In the genomic region with DNA sequence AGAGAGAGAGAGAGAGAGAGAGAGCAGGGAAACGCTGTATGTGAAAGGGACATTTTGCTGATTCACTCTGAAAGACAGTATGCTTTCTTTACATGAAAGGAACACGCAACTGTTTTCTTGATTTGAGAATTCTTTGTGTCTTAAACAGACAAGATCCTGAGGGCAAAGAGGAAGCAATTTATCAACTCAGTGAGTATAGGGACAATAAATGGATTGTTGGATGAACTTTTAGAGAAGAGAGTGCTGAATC, we compare ENCODE assay signal across 29 mouse cellular contexts. TPM values are rescaled to one million over a fixed set of nuclear protein-coding genes. Genes with fewer than 3 reads are reported as not detected.
DNase-seq lines count a peak whose midpoint lies in the region; ATAC-seq and TF ChIP-seq lines count a peak whose summit lies in the region.
"Had no signal": no experiment of that assay in that cellular context is flagged by ENCODE, and none has a peak within 500 bp of the region (broad histone marks: within the 10 kb centered on the region; RNA-seq: fewer than 3 reads in every experiment).

No protein-coding gene starts in this region.

- no peaks in the 10 kb centered on the region for H3K79me2 ChIP-seq in MEL (ENCODE audit: control insufficient read depth, insufficient read depth, low read length, poor library complexity)

- H3K9me3 ChIP-seq in liver, embryonic 15.5 days (replicated peaks), result no peaks in the 10 kb centered on the region
- H3K9me3 ChIP-seq in liver, embryonic 11.5 days (ENCODE audit: control insufficient read depth, low read length), result no peaks in the 10 kb centered on the region
- no peaks in the 10 kb centered on the region for H3K9me3 ChIP-seq in MEL (replicated peaks; ENCODE audit: insufficient read depth, low read length)
- H3K9me3 ChIP-seq in midbrain, embryonic 16.5 days (replicated peaks; ENCODE audit: control insufficient read depth, low read length, poor library complexity, severe bottlenecking), result no peaks in the 10 kb centered on the region
- H3K9me3 ChIP-seq: embryonic facial prominence, embryonic 13.5 days; forebrain, embryonic 12.5 days; heart, embryonic 15.5 days; limb, embryonic 13.5 days; midbrain, embryonic 15.5 days; stomach, embryonic 15.5 days had no signal

- 29% methylated on average over 2 of the region's 2 CpGs for WGBS in liver, embryonic 15.5 days (ENCODE audit: insufficient replicate concordance)
- 65% methylated on average over 2 of the region's 2 CpGs for WGBS in liver, embryonic 11.5 days
- 89% methylated on average over 2 of the region's 2 CpGs for WGBS in midbrain, embryonic 16.5 days

- no peak for TF ChIP-seq POLR2A in MEL (IDR thresholded peaks at IDR 0.05; ENCODE audit: control insufficient read depth in 1 of 2, insufficient read depth in 1 of 2, low read depth in 1 of 2, low read length in 2 of 2, poor library complexity in 1 of 2)

- H3K9ac ChIP-seq in liver, embryonic 15.5 days, result no peak overlapping the region
- H3K9ac ChIP-seq in liver, embryonic 11.5 days (ENCODE audit: low read depth, low read length), result no peak overlapping the region
- peak overlapping the region; percentile 28; the same call in 1 of the 2 replicates for H3K9ac ChIP-seq in MEL (ENCODE audit: control insufficient read depth, low read depth, low read length, poor library complexity, severe bottlenecking)
- no peak overlapping the region for H3K9ac ChIP-seq in midbrain, embryonic 16.5 days (ENCODE audit: low read depth, low read length)
- H3K9ac ChIP-seq: embryonic facial prominence, embryonic 13.5 days; forebrain, embryonic 12.5 days; heart, embryonic 15.5 days; hindbrain, embryonic 14.5 days; limb, embryonic 13.5 days; midbrain, embryonic 15.5 days; stomach, embryonic 15.5 days had no signal

- no peak for TF ChIP-seq EP300 in MEL (IDR thresholded peaks at IDR 0.05; ENCODE audit: low read depth in 1 of 2, low read length in 2 of 2)

- H3K4me2 ChIP-seq in liver, embryonic 15.5 days, result no peak overlapping the region
- no peak overlapping the region for H3K4me2 ChIP-seq in liver, embryonic 11.5 days
- H3K4me2 ChIP-seq in midbrain, embryonic 16.5 days (ENCODE audit: low read length), result no peak overlapping the region
- H3K4me2 ChIP-seq: embryonic facial prominence, embryonic 13.5 days; forebrain, embryonic 12.5 days; heart, embryonic 15.5 days; hindbrain, embryonic 14.5 days; limb, embryonic 13.5 days; midbrain, embryonic 15.5 days; stomach, embryonic 15.5 days had no signal

- no peak for TF ChIP-seq CTCF in MEL (IDR thresholded peaks at IDR 0.05 in 2 of 3, conservative IDR thresholded peaks at IDR 0.05 in 1 of 3; ENCODE audit: control insufficient read depth in 1 of 3, insufficient read depth in 1 of 3, low read depth in 2 of 3, low read length in 3 of 3, poor library complexity in 1 of 3, severe bottlenecking in 1 of 3)

- H3K36me3 ChIP-seq in liver, embryonic 15.5 days (replicated peaks), result no peaks in the 10 kb centered on the region
- no peaks in the 10 kb centered on the region for H3K36me3 ChIP-seq in liver, embryonic 11.5 days (ENCODE audit: control insufficient read depth, insufficient read depth, low read length)
- H3K36me3 ChIP-seq in MEL (ENCODE audit: control insufficient read depth in 1 of 2, insufficient read depth in 2 of 2, low read length in 2 of 2), result peaks cover 0 to 2% of the 10 kb centered on the region in 2 experiments; a peak in 1 of 4 replicates
- H3K36me3 ChIP-seq in midbrain, embryonic 16.5 days (ENCODE audit: control insufficient read depth, insufficient read depth, low read length), result no peaks in the 10 kb centered on the region
- H3K36me3 ChIP-seq: embryonic facial prominence, embryonic 13.5 days; forebrain, embryonic 12.5 days; heart, embryonic 15.5 days; limb, embryonic 13.5 days; midbrain, embryonic 15.5 days; stomach, embryonic 15.5 days had no signal

- H3K27me3 ChIP-seq in liver, embryonic 15.5 days, result no peaks in the 10 kb centered on the region
- no peaks in the 10 kb centered on the region for H3K27me3 ChIP-seq in liver, embryonic 11.5 days (replicated peaks; ENCODE audit: control insufficient read depth, insufficient read depth, low read length)
- no peaks in the 10 kb centered on the region for H3K27me3 ChIP-seq in MEL (ENCODE audit: control insufficient read depth in 1 of 2, insufficient read depth in 2 of 2, low read length in 2 of 2)
- no peaks in the 10 kb centered on the region for H3K27me3 ChIP-seq in midbrain, embryonic 16.5 days (ENCODE audit: control insufficient read depth, insufficient read depth, low read depth, low read length)
- H3K27me3 ChIP-seq: embryonic facial prominence, embryonic 13.5 days; forebrain, embryonic 12.5 days; heart, embryonic 15.5 days; limb, embryonic 13.5 days; midbrain, embryonic 15.5 days; stomach, embryonic 15.5 days had no signal

- ATAC-seq in liver, embryonic 15.5 days (ENCODE audit: insufficient read depth), result no peak
- no peak for ATAC-seq in liver, embryonic 11.5 days (replicated peaks; ENCODE audit: low FRiP score)
- peak; percentile 8 to 34; a peak in 1 of 4 replicates for ATAC-seq in hematopoietic stem cell, adult 5-6 weeks (replicated peaks in 1 of 2; ENCODE audit: insufficient read depth in 1 of 2, low FRiP score in 2 of 2, low TSS enrichment in 1 of 2, low read depth in 1 of 2, poor library complexity in 2 of 2, severe bottlenecking in 2 of 2)
- peak; percentile 5; the same call in 1 of the 2 replicates for ATAC-seq in neutrophil, adult 5-6 weeks (ENCODE audit: extremely low read depth, insufficient number of reproducible peaks, low FRiP score, poor library complexity, severe bottlenecking)
- no peak for ATAC-seq in midbrain, embryonic 16.5 days
- ATAC-seq: midbrain, embryonic 15.5 days had no signal

- no peak for DNase-seq in liver, embryonic 11.5 days (ENCODE audit: low spot score)
- peak; percentile 44 for DNase-seq in MEL (ENCODE audit: low read depth, low spot score)
- DNase-seq in ovary, postnatal 14 days (ENCODE audit: low spot score), result no peak
- DNase-seq in T-cell, adult 2 months (ENCODE audit: low spot score), result no peak
- DNase-seq: adrenal gland, postnatal 36 days; cerebellum, adult 2 months; cerebellum, postnatal 25 days; embryo, embryonic 11 days; heart, postnatal 36 days; kidney, adult 9 months; kidney, postnatal 25 days; layer of hippocampus, postnatal 36 days; lung, adult 18-20 months; lung, postnatal 14 days; right cerebral cortex, postnatal 25 days; thymus, postnatal 25 days had no signal

- TF ChIP-seq RAD21 in MEL (IDR thresholded peaks at IDR 0.05; ENCODE audit: low read depth, low read length), result no peak

- peak overlapping the region; percentile 20 for H3K4me3 ChIP-seq in liver, embryonic 15.5 days (replicated peaks)
- no peak overlapping the region for H3K4me3 ChIP-seq in liver, embryonic 11.5 days (ENCODE audit: low read depth, low read length)
- peak overlapping the region in 1 of 2 experiments; percentile 28; a peak in 2 of 4 replicates for H3K4me3 ChIP-seq in MEL (ENCODE audit: control insufficient read depth in 1 of 2, insufficient read depth in 1 of 2, low read depth in 2 of 2, low read length in 2 of 2)
- no peak overlapping the region for H3K4me3 ChIP-seq in midbrain, embryonic 16.5 days (ENCODE audit: low read depth, low read length)
- H3K4me3 ChIP-seq: embryonic facial prominence, embryonic 13.5 days; erythroblast, embryonic 14.5 days; forebrain, embryonic 12.5 days; heart, embryonic 15.5 days; limb, embryonic 13.5 days; midbrain, embryonic 15.5 days; stomach, embryonic 15.5 days had no signal

- H3K27ac ChIP-seq in liver, embryonic 15.5 days (replicated peaks), result no peak overlapping the region
- no peak overlapping the region for H3K27ac ChIP-seq in liver, embryonic 11.5 days (ENCODE audit: low read depth, low read length)
- H3K27ac ChIP-seq in MEL (ENCODE audit: control insufficient read depth, low read depth, low read length), result no peak overlapping the region
- no peak overlapping the region for H3K27ac ChIP-seq in midbrain, embryonic 16.5 days (ENCODE audit: low read length)
- H3K27ac ChIP-seq: embryonic facial prominence, embryonic 13.5 days; forebrain, embryonic 12.5 days; heart, embryonic 15.5 days; hindbrain, embryonic 14.5 days; limb, embryonic 13.5 days; midbrain, embryonic 15.5 days; stomach, embryonic 15.5 days had no signal

- H3K4me1 ChIP-seq in liver, embryonic 15.5 days (replicated peaks), result no peaks in the 10 kb centered on the region
- no peaks in the 10 kb centered on the region for H3K4me1 ChIP-seq in liver, embryonic 11.5 days (replicated peaks; ENCODE audit: control insufficient read depth, insufficient read depth, low read length)
- H3K4me1 ChIP-seq in MEL (ENCODE audit: control insufficient read depth in 1 of 2, insufficient read depth in 2 of 2, low read length in 2 of 2), result no peaks in the 10 kb centered on the region
- H3K4me1 ChIP-seq in midbrain, embryonic 16.5 days (ENCODE audit: control insufficient read depth, insufficient read depth, low read length), result no peaks in the 10 kb centered on the region
- H3K4me1 ChIP-seq: embryonic facial prominence, embryonic 13.5 days; heart, embryonic 15.5 days; limb, embryonic 13.5 days; midbrain, embryonic 15.5 days; stomach, embryonic 15.5 days had no signal

RNA-seq across cellular contexts. Expression of a gene that starts 0.7 kb away (rescaled TPM):
- 3.3 and 4.1 TPM in 2 replicates for polyA plus RNA-seq in liver, embryonic 15.5 days (2015; fragmentation: Nextera tagmentation; extraction: Ambion mirVana)
- 2.2 and 2.5 TPM in 2 replicates for polyA plus RNA-seq in liver, embryonic 11.5 days (2014; fragmentation: Nextera tagmentation; extraction: Ambion mirVana)
- 0.73 and 1.4 TPM in 2 replicates for total RNA-seq in MEL (2012; rRNA removed)
- under 1 TPM in 1 of 2 experiments, not detected in 1; 0.17 TPM for polyA plus RNA-seq in MEL (2012; ENCODE audit: insufficient read depth in 1 of 2, insufficient read length in 2 of 2, low read depth in 1 of 2, low replicate concordance in 2 of 2, missing spikeins in 1 of 2)
- total RNA-seq in hematopoietic stem cell, adult 5-6 weeks (2017), result 59.0 and 89.2 TPM in 2 replicates
- 89.2 and 89.7 TPM in 2 replicates for total RNA-seq in neutrophil, adult 5-6 weeks (2017)
- polyA plus RNA-seq in midbrain, embryonic 16.5 days (2015; fragmentation: Nextera tagmentation; extraction: Ambion mirVana), result 0.51 and 0.68 TPM in 2 replicates
- polyA plus RNA-seq: erythroblast, embryonic 14.5 days had no signal

RNA-seq across cellular contexts. Expression of a gene that starts 9.6 kb away (rescaled TPM):
- 1.0 TPM in 2 replicates for polyA plus RNA-seq in liver, embryonic 15.5 days (2015; fragmentation: Nextera tagmentation; extraction: Ambion mirVana)
- polyA plus RNA-seq in liver, embryonic 11.5 days (2014; fragmentation: Nextera tagmentation; extraction: Ambion mirVana), result 0.73 and 0.78 TPM in 2 replicates
- 0.62 and 1.1 TPM in 2 replicates for total RNA-seq in MEL (2012; rRNA removed)
- polyA plus RNA-seq in MEL (2012; ENCODE audit: insufficient read depth in 1 of 2, insufficient read length in 2 of 2, low read depth in 1 of 2, low replicate concordance in 2 of 2, missing spikeins in 1 of 2), result under 1 TPM in 1 of 2 experiments, not detected in 1; 0.11 TPM
- 40.0 and 55.5 TPM in 2 replicates for total RNA-seq in hematopoietic stem cell, adult 5-6 weeks (2017)
- 94.6 and 118 TPM in 2 replicates for total RNA-seq in neutrophil, adult 5-6 weeks (2017)
- polyA plus RNA-seq in midbrain, embryonic 16.5 days (2015; fragmentation: Nextera tagmentation; extraction: Ambion mirVana), result 0.21 and 0.46 TPM in 2 replicates
- polyA plus RNA-seq: erythroblast, embryonic 14.5 days; neural tube, embryonic 14.5 days had no signal

RNA-seq across cellular contexts. Expression of a gene that starts 46.2 kb away (rescaled TPM):
- polyA plus RNA-seq in liver, embryonic 15.5 days (2015; fragmentation: Nextera tagmentation; extraction: Ambion mirVana), result 0.31 and 0.39 TPM in 2 replicates
- 0.06 and 0.11 TPM in 2 replicates for polyA plus RNA-seq in liver, embryonic 11.5 days (2014; fragmentation: Nextera tagmentation; extraction: Ambion mirVana)
- total RNA-seq in MEL (2012; rRNA removed), result not detected in 2 replicates
- not detected for polyA plus RNA-seq in MEL (2012; ENCODE audit: insufficient read depth in 1 of 2, insufficient read length in 2 of 2, low read depth in 1 of 2, low replicate concordance in 2 of 2, missing spikeins in 1 of 2)
- 25.7 and 36.8 TPM in 2 replicates for total RNA-seq in hematopoietic stem cell, adult 5-6 weeks (2017)
- 0.47 and 1.4 TPM in 2 replicates for total RNA-seq in neutrophil, adult 5-6 weeks (2017)
- polyA plus RNA-seq in midbrain, embryonic 16.5 days (2015; fragmentation: Nextera tagmentation; extraction: Ambion mirVana), result 0.63 and 0.78 TPM in 2 replicates
- polyA plus RNA-seq: erythroblast, embryonic 14.5 days; forebrain, embryonic 12.5 days had no signal

Comparison
In these comparisons a context has a peak if more than half of its experiments do, and no peak if none do; other contexts are left out.
1. ATAC-seq: peak in hematopoietic stem cell, adult 5-6 weeks (2 of 2) and neutrophil, adult 5-6 weeks (single experiment); none in liver, embryonic 15.5 days (single experiment), liver, embryonic 11.5 days (single experiment) and midbrain, embryonic 16.5 days (single experiment).